Mouse (Mus musculus) adrenal gland, adult 8-10 months (tissue): ENCODE measurements at regions not wholly inside any gene's neighbourhood (a gene's known extent, or its start where the extent isn't known, plus 50 kb on each side); places are given as distances from the start of the nearest gene placed in this dataset.
A peak's percentile ranks its signal among the peaks of the same experiment; 100 is the strongest.

Source experiments
- DNase-seq: peaks from one replicate; pipeline ENCODE4 v3.0.0; 2022

DNA sequence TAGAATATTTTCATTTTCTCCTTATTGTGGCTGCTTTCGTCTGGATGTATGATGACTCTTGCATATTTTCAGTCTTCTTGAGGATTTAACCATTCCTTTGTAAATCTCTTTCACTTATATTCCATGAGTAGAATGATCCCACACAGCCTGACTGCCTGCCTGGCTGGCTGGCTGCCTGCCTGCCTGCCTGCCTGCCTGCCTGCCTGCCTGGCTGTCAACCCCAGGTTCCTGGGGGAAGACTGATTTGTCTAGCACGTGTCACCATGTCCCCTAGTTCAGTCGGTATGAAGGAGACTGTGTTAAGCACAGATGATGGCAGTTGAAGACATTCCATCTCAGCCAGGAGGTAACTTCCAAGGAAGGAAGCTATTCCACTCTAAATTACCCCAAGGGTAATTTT, 370.8 kb downstream of the Nkx6-1 start:
- no peak for DNase-seq

DNA sequence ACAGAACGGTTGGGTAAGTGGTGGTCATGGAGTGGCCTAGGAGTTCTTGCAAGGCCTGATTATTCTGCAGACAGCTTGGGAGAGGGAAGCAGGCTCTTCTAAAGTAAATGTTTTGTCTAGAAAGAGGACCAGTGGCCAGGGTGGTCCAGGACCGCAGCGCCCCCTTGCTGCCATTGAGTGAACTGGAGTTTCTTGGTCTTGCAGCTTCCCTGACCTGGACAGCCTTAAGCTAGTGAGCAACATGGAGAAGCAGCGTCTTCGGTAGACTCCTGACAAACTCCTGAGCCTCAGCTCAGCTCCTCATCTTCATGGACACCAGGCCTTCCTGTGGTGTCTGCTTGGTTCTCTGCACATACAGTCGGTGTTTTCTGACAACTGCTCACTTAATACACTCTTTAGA, 376.4 kb downstream of the Nkx6-1 start:
- DNase-seq: peak; percentile 3

DNA sequence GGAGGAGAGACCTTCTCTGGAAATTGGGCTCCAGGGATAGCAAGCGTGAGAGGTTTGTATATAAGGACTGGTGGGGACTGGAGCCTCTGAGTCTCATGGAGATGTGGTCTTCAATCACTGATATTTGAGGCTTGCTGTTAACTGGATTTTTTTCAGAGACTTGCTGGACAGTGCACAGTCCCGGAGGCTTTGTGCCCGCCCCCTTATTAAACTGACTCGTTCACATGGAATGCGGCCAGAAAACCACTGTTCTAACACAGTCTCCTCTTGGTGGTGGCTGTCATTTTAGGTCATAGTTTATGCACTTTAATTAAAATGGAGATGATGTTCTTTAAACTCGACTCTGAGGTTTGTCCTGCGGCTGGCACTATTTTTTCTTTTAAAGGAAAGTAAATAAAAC, 378.9 kb downstream of the Nkx6-1 start:
- DNase-seq: no peak

DNA sequence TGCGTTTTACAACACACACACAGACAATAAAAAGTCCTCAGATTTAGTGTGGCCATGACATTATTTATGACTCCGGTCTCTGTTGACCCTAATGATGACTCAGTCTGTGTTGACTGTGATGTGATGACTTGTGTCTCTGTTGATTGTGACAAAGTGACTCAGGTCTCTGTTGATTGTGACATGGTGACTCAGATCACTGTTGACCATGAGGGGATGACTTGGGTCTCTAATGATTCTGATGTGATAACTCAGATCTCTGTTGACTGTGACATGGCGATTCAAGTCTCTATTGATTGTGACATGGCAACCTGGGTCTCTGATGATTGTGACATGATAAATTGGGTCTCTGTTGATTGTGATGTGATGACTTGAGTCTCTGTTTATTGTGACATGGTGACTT, 405.0 kb downstream of the Gpat3 start:
- DNase-seq: peak; percentile 5

DNA sequence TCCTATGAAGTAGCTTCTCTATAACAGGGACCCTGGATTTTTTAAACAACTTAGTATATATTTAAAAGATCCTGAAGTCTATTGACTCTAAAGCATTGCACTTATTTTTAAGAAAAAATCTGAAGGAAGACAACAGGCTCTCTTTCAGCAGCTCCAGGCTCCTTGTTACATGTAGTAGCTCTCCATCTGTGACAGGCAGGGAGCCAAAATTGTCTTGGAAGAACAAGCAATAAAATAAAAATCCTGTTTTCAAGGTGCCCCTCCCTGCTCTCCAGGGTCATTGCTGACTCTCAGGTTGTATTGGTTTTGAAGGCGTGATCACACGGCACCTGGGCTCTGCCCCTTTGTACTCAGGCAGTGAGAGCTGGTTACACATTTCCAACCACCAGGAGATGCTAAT, 397.1 kb downstream of the Gpat3 start:
- no peak for DNase-seq

DNA sequence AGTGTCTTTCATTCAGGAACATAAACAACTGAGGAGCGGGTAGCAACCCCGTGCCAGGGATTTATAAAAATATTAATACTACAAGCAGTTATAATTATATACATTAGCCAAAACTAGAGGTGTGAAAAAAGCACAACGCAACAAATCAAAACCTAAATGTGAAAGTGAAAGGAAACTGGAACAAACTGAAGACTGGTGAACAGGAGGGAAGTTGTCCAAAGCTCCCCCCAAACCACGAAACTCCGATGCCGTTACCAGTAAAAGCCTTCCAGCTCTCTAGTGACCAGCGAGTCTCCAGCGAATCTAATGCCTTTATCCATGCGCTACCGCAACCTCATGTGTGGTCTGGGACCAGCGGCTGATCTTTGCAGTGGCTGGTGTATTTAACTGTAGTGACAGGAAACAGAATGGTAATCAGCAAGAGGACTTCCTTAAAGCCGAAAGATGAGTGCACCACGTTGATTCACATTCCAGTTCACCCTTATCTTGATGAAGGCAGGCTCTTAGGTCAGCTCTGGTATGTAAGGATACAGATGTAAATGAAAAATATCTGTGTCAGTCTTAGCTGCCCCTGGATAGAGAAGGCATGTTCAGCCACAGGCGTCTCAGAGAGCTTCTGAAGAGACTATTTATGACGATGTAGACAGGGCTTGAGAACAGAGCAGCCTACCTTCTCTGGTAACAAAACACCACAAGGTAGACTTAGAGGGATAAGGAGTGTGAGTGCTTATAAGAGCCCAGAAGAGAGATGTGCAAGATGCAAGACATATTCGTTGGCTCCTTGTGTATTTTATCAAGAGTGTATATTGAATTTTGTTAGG, 394.0 kb downstream of the Gpat3 start:
- DNase-seq: no peak

DNA sequence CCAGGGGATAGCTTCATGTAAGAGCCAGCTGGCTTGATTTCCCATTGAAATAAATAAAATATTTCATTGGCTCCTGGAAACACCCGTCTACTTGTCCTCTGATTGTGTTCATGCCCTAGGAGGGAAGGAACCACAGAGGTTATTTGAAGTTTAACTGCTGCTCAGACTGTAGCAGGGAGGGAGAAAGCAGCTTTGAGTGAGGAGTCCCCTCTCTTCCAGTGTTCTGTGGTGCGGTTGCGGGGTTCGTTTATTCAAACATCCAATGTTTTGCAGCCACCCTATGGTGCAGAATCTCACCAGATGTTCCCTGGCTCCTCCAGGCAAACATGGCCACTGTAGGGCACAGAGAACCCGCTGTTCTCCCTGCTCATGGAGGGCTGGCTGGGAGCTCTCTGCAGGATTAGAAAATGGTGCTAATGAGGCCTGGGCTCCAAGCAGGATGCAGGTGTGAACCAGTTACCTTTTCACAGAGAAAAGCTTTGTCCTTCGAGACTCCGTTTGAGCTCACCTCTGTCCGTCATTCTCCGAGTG, 390.7 kb downstream of the Gpat3 start:
- no peak for DNase-seq

DNA sequence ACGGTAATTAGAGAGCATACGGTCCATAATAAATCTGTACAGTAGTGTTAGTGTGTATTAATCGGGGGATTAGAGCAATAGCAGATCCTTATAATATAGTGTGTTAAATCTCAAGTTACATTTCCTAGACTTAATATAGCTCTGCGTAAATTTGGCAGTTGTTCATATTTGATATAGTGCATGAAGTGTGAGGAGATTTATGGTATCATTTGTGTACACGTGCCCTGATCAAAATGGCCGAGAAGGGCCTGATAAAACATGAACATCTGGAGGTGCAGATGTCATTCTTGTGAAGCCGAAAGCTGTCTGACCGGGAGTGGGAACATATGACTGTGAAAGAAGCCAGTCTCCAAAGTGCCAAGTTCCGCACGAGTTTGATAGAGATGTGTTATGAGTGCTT, 376.9 kb downstream of the Gpat3 start:
- DNase-seq: no peak

DNA sequence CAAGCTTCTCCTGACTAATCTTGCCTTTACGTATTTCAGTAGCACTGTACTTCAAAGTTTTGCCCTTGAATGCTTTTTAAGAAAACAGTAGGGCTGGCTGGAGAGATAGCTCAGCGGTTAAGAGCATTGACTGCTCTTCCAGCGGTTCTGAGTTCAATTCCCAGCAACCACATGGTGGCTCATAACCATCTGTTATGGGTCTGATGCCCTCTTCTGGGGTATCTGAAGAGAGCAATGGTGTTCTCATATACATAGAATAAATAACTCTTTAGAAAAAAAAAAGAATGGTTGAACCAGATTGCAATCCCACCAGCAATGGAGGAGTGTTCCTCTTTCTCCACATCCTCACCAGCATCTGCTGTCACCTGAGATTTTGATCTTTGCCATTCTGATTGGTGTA, 372.6 kb downstream of the Gpat3 start:
- DNase-seq: no peak

DNA sequence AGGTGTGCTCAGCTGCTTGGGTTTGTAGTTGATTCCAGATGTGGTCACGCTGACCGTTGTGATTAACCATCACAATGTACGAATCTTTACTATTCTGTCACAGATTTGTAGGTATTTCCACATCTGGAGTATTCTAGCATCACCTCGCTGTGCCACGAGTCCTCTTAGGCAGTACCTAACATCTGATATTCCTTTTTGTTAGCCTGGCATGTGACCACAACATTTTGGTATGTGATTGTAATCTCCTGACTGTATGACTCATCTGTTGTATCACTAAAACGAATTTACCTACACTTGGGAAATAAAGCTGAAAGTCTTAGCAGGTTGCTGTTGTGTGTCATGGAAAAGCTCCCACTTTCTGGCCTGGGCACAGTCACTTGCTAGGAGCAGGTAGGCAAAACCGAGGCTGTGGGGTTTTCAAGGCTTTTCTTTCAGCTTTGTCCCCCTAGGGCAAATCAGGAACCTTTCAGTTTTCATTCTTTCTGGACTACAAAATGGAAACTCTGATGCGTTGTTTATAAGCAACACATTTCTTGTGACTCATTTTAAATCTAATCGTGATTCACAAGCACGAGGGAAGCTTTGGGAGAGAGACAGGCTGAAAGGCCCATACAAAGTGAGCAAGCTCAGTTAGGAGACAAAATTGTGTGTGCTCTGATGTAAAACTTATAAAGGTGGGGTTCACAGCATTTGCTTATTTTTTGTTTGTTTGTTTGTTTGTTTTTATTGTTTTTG, 371.5 kb downstream of the Gpat3 start:
- DNase-seq: no peak

DNA sequence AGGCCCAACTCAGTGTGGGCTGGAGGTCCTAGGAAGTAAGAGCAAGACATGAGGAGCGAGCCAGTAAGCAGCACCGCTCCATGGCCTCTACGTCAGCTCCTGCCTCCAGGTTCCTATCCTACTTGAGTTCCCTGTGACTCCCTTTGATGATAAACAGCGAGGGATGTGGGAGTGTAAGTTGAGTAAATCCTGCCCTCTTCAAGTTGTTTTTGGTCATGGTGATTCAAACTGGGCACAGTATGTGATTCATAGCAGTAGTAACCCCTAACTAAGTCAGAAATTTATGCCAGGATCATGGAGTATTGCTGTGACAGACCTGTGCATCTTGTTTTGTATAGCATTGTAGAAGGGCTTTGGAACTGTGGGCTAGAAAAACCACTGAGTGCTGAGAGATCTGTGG, 366.5 kb downstream of the Gpat3 start:
- DNase-seq: no peak

DNA sequence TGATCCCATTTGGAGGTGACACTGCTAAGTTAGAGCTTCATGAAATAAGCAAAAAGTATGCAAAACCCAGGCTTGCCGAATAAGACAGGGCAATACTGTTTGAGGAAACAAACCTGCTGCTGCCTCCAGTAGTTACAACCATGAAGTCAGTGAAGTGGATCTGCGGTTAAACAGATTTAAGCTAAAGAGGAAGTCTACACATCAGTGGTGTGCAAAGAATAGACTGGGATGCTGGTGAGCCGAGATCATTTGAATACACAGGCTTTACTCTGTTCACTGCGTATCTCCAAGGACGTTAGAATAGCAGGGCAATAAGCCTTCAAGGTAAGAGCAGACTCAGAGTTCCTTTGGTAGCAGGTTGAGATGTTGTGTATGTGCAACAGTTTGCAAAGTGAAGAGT, 362.6 kb downstream of the Gpat3 start:
- no peak for DNase-seq

DNA sequence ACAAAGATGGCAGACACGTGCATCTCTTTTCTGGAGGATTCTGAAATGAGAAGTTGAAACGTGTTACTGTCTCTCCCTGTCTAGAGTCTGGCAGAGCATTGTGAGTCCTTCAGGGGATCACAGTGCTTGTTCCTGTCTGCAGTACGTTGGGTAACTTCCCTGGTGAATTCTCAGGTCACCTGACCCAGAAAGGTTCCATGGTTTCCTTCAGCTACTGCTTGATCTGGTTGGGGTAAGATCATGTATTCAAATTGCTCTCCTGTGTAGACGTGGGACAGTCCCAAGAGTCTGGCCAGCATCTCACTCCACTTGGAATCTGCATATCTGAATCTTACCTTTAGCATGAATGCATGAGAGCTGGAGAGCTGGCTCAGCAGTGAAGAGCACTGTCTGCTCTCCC, 350.0 kb downstream of the Gpat3 start:
- DNase-seq: no peak

DNA sequence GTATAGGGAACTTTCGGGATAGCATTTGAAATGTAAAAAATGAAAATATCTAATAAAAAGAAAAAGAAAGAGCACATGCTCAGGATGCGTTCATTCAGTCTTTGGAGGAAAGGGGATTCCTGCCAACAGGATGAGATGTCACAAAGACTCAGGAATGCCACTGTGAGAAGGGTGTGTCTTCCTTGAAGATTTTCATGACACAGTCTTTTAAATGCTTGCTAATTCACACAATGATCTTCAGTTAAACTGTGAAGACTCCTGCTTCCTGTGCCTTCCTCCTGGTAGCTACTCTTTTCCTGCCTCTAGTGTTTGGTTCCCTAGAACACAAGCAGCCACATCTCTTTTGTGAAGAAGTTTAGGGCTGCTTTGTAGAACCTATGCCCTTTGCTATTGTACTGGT, 345.5 kb downstream of the Gpat3 start:
- no peak for DNase-seq

DNA sequence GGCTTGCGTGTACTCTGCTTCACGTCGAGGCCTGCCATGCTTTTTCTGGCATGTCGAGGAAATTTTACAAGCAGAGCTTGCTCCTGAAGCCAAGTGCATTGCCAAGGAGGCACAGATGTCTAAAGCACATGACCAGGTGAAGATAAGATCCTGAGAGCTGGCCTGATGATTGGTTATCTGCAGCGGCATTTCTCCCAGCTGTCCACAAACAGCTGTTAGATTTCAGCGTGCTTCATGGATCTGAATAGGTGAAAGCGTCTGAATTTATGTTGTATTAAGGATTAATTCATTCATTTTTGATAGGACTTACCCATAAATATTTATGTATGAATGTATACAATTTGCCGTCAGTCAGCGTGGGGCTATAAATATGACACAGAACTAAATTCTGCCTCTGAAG, 327.7 kb downstream of the Gpat3 start:
- DNase-seq: no peak

DNA sequence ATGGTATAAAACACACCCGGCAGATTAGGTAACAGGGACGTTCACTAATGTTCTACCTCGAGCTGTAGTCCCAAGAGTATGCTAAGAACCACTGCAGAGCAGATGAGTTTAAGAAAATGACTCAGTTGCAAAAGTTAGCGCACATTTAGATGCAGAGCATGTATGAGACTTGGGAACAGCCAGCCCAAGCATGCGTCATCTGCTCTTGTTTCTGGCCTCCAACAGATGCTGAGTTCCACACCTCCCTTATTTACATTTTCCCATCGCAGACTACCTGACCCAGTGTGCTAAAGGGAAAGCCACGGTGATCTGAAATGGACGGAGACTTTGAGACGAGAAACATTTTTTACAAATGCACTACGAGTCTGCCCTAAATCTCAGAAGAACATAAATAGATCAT, 327.3 kb downstream of the Gpat3 start:
- DNase-seq: no peak

DNA sequence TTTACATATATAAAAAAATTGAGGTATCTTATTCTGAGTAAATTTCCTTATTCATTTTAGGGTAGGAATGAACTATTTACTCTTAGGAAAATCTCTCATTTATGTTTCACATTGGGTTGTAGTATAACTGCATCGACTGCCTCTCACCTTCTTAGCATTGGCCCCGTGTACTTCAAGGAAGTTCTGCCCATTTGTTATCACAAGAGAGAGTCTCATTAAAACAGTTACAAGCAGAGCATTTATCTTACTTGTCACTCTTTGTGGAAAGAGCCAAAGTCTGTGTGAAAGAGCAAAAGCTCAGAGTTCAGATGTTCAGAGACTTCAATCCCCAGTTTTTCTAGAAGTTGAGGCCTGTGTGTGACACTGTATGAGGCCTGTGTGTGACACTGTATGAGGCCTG, 323.6 kb downstream of the Gpat3 start:
- no peak for DNase-seq

DNA sequence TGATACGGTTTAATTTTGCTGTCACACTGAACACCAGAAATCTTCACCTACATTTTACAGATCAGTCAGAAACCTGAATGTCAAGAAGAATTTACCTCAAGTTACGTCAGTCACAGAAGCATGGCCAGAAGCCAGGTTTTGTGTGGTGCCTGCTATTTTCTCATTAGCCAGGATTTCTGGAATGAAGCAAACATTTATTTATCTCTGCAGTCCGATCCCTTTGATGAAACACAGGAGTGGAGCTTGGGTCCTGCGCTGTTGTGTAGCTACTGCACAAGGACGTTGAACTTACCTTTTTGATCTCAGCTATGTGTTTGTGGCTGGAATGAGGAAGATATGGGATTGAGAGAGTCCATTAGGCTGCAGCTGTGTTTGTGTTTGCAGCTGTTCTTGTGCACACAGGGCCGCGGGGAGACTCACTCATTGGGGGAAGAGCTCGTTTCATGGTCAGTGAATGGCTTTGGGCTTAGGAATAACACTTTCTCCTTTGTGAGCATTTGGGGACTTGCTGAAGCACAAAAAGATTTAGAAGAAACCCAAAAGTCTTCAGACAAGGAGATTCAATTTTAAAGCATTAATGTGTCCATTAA, 318.2 kb downstream of the Gpat3 start:
- no peak for DNase-seq

DNA sequence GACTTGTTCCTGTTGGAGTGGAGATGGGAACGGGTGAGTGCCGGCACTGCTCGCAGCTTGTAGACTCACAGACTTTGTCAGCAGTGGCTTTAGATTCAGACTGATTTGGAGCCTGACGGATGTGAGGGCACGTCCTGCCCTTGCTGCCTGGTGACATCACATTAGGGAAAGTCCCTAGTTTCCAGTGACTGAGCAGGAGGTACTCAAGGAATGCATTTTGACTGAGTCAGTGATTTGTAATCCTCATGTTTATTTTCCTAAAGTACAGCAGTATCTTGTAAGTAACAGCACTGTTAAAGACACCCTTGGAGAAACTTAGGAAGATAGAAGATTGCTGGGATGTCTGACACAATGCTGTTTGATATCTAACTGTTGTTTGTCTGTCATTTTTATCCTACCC, 317.6 kb downstream of the Gpat3 start:
- no peak for DNase-seq

DNA sequence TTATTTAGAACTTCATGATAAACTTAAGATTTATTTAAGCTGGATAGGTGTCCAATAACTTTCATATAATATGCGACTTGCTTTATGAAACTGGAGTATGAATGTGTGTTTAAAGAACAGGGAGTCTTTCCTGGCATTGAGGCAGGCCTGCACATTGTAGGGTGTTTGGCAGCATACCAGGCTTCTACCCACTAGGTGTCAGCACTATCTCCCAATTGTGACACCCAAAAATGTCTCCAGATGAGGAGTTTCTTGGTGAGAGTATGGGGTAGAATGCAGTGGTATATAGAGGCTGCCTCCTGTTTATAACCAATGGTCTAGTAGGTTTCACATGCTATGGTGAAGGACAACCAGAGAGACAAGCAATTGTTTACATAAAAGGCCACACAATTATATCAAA, 311.9 kb downstream of the Gpat3 start:
- no peak for DNase-seq

DNA sequence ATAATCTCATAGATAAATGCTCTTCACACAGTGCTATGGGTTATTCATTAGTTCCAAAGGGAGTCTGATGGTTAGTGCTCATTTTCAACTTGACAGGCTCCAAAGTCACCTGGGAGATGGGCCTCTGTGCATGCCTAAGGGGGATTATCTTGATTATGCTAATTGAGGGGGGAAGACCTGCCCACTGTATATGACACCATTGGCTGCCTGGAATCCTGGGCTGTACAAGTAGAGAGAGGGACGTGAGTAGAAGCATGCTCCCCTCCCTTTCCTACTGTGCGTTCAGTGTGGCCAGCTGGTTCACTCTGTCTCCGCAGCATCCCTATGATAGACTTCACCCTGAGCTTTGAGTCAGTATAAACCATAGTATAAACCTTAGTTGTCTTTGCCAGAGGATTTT, 300.8 kb downstream of the Gpat3 start:
- no peak for DNase-seq

DNA sequence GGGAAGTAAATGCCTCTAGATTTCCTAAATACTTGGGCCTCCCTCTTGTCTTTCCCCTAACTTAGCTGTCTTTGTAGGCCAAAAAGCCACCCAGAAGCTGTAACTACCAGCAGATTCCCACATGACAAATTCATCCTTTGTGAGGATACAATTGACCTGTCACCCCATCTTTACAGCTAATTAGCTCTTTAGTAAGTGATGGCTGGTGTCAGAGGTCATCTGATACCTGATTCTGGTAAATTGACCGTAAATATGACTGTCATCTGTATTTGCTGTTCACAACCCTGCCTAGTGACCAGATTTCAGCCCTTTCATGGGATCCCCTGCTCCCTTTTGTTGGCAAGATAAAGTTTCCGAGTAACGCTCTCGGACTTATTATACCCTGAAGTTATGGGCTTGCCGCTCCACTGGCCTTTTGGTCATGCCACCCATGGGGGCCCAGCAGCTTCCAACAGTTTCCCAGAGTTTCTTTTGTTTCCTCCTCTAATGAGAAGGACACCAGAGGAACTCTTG, 279.5 kb downstream of the Gpat3 start:
- no peak for DNase-seq

DNA sequence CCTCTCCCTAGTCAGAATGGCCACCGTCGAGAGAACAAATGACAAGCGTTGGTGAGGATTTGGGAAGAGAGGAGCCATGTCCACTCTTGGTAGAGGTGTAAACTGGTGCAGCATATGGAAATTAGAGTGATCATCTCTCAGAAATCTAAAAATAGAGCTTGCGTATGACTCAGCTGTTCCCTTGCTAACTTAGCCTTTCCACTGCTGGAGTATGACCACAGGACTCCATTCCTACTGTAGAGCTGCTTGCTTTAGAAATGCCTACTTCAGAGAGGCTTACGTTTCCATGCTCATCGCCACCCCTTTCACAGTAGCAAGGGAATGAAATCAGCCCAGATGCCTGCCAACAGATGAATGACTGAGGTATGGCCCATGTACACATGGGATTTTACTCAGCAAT, 277.4 kb downstream of the Gpat3 start:
- DNase-seq: no peak
